In genomic region chr5:9391858-9392393, GRCm38 (mm10) we compare ENCODE assay signal across 27 mouse cellular contexts.
DNase-seq lines count a peak whose midpoint lies in the region; ATAC-seq and TF ChIP-seq lines count a peak whose summit lies in the region.
"Had no signal": no experiment of that assay in that cellular context is flagged by ENCODE, and none has a peak within 500 bp of the region (broad histone marks: within the 10 kb centered on the region; RNA-seq: fewer than 3 reads in every experiment).

No protein-coding gene starts in this region.

- no peak overlapping the region for H3K4me3 ChIP-seq in lung, embryonic 14.5 days (ENCODE audit: low read depth, low read length)
- H3K4me3 ChIP-seq in lung, embryonic 16.5 days (ENCODE audit: low read length): no peak overlapping the region
- H3K4me3 ChIP-seq: embryonic facial prominence, embryonic 13.5 days; embryonic facial prominence, embryonic 15.5 days; erythroblast, embryonic 14.5 days; forebrain, embryonic 10.5 days; forebrain, embryonic 12.5 days had no signal

- H3K27me3 ChIP-seq in lung, embryonic 14.5 days (ENCODE audit: insufficient read depth, low read length): no peaks in the 10 kb centered on the region
- H3K27me3 ChIP-seq in lung, embryonic 16.5 days (ENCODE audit: control insufficient read depth, insufficient read depth, low read depth, low read length): no peaks in the 10 kb centered on the region
- H3K27me3 ChIP-seq: CH12.LX; embryonic facial prominence, embryonic 13.5 days; embryonic facial prominence, embryonic 15.5 days; forebrain, embryonic 12.5 days had no signal

- TF ChIP-seq CTCF in lung, embryonic 14.5 days (IDR thresholded peaks at IDR 0.05; ENCODE audit: low read depth): no peak

- peak; percentile 44; the same call in 1 of the 2 replicates for ATAC-seq in lung, embryonic 14.5 days (ENCODE audit: insufficient read depth)
- ATAC-seq in lung, embryonic 16.5 days (ENCODE audit: low read depth): peak; percentile 88
- ATAC-seq: CD4-positive, CD25-positive, alpha-beta regulatory T cell, adult 4 months; forebrain, embryonic 14.5 days; forebrain, embryonic 16.5 days had no signal

- no peaks in the 10 kb centered on the region for H3K36me3 ChIP-seq in lung, embryonic 14.5 days (ENCODE audit: insufficient read depth)
- no peaks in the 10 kb centered on the region for H3K36me3 ChIP-seq in lung, embryonic 16.5 days (ENCODE audit: control insufficient read depth, insufficient read depth, low read length)
- H3K36me3 ChIP-seq: embryonic facial prominence, embryonic 13.5 days; embryonic facial prominence, embryonic 15.5 days; forebrain, embryonic 10.5 days; forebrain, embryonic 12.5 days; G1E had no signal

- no peaks in the 10 kb centered on the region for H3K9me3 ChIP-seq in lung, embryonic 14.5 days (ENCODE audit: low read depth, low read length)
- H3K9me3 ChIP-seq in lung, embryonic 16.5 days (ENCODE audit: control insufficient read depth, low read length): no peaks in the 10 kb centered on the region
- H3K9me3 ChIP-seq: embryonic facial prominence, embryonic 13.5 days; embryonic facial prominence, embryonic 15.5 days; forebrain, embryonic 10.5 days; forebrain, embryonic 12.5 days; G1E had no signal

- DNase-seq in lung, embryonic 14.5 days: peak; percentile 5
- DNase-seq in lung, postnatal 10 days: no peak
- DNase-seq in lung, postnatal 14 days: no peak
- peak; percentile 31 for DNase-seq in lung, postnatal 25 days (ENCODE audit: low spot score)
- no peak for DNase-seq in thymus, postnatal 10 days (ENCODE audit: low spot score in 2 of 2)
- DNase-seq: adrenal gland, adult 2 months; adrenal gland, postnatal 10 days; adrenal gland, postnatal 25 days; B cell, adult 2 months; cerebellum, adult 11 months; cerebellum, adult 18-20 months; cerebellum, adult 8-10 months; cerebellum, adult 9-11 months; cerebellum, postnatal 14 days; cerebellum, postnatal 36 days; embryo, embryonic 11 days had no signal

- H3K9ac ChIP-seq in lung, embryonic 14.5 days: no peak overlapping the region
- no peak overlapping the region for H3K9ac ChIP-seq in lung, embryonic 16.5 days (ENCODE audit: low read length)
- H3K9ac ChIP-seq: embryonic facial prominence, embryonic 13.5 days; embryonic facial prominence, embryonic 15.5 days; forebrain, embryonic 12.5 days had no signal

- H3K4me2 ChIP-seq in lung, embryonic 14.5 days: no peak overlapping the region
- H3K4me2 ChIP-seq in lung, embryonic 16.5 days (ENCODE audit: low read depth, low read length): no peak overlapping the region
- H3K4me2 ChIP-seq: embryonic facial prominence, embryonic 13.5 days; embryonic facial prominence, embryonic 15.5 days; forebrain, embryonic 12.5 days had no signal

- WGBS in lung, embryonic 14.5 days: 48% methylated on average over 1 of the region's 1 CpGs
- WGBS in lung, embryonic 16.5 days: 42% methylated on average over 1 of the region's 1 CpGs

- no peaks in the 10 kb centered on the region for H3K4me1 ChIP-seq in lung, embryonic 14.5 days (ENCODE audit: insufficient read depth)
- no peaks in the 10 kb centered on the region for H3K4me1 ChIP-seq in lung, embryonic 16.5 days (replicated peaks; ENCODE audit: control insufficient read depth, insufficient read depth, low read length)
- H3K4me1 ChIP-seq: embryonic facial prominence, embryonic 13.5 days; embryonic facial prominence, embryonic 15.5 days; forebrain, embryonic 10.5 days; forebrain, embryonic 12.5 days had no signal

- H3K27ac ChIP-seq in lung, embryonic 14.5 days (ENCODE audit: low read depth): no peak overlapping the region
- no peak overlapping the region for H3K27ac ChIP-seq in lung, embryonic 16.5 days (ENCODE audit: low read length)
- H3K27ac ChIP-seq: embryonic facial prominence, embryonic 13.5 days; embryonic facial prominence, embryonic 15.5 days; forebrain, embryonic 10.5 days; forebrain, embryonic 12.5 days had no signal

Comparison
In these comparisons a context has a peak if more than half of its experiments do, and no peak if none do; other contexts are left out.
1. DNase-seq: peak in lung, embryonic 14.5 days (single experiment) and lung, postnatal 25 days (single experiment); none in lung, postnatal 10 days (single experiment), lung, postnatal 14 days (single experiment) and thymus, postnatal 10 days (0 of 2).